ENCODE assay signal across 36 mouse cellular contexts in genomic region chr1:130918323-130918980, GRCm38 (mm10). TPM values are rescaled to one million over a fixed set of nuclear protein-coding genes. Genes with fewer than 3 reads are reported as not detected.
DNase-seq lines count a peak whose midpoint lies in the region; ATAC-seq and TF ChIP-seq lines count a peak whose summit lies in the region.
"Had no signal": no experiment of that assay in that cellular context is flagged by ENCODE, and none has a peak within 500 bp of the region (broad histone marks: within the 10 kb centered on the region; RNA-seq: fewer than 3 reads in every experiment).

No protein-coding gene starts in this region.

- TF ChIP-seq POLR2A in liver, adult 2 months (IDR thresholded peaks at IDR 0.05; ENCODE audit: extremely low read depth, insufficient read depth, low read length), result no peak

- H3K9ac ChIP-seq in liver, adult 2 months (ENCODE audit: low read depth, low read length), result no peak overlapping the region
- H3K9ac ChIP-seq in liver, embryonic 12.5 days, result no peak overlapping the region
- H3K9ac ChIP-seq: forebrain, postnatal 0 days; heart, embryonic 12.5 days; hindbrain, embryonic 12.5 days; limb, embryonic 15.5 days; midbrain, embryonic 13.5 days had no signal

- DNase-seq in heart, adult 11 months, result peak; percentile 59
- no peak for DNase-seq in heart, postnatal 4 days
- peak; percentile 10 for DNase-seq in liver, adult 2 months (ENCODE audit: extremely low read depth, low read depth, low spot score)
- DNase-seq in NIH3T3 (ENCODE audit: low read depth), result peak; percentile 17
- peak; percentile 57 for DNase-seq in splenic B cell, adult 2 months (ENCODE audit: low read depth, low spot score)
- no peak for DNase-seq in frontal cortex, adult 2 months (ENCODE audit: extremely low spot score in 1 of 2, low spot score in 1 of 2)
- DNase-seq: adrenal gland, adult 2 months; cerebellum, adult 11-12 months; cerebellum, postnatal 10 days; forebrain, postnatal 0 days; gastrocnemius, postnatal 36 days; heart, postnatal 14 days; kidney, adult 8-10 months; kidney, postnatal 4 days; left cerebral cortex, postnatal 4 days; lung, postnatal 10 days; right cerebral cortex, postnatal 14 days; thymus, adult 18-20 months; thymus, postnatal 36 days had no signal

- no peaks in the 10 kb centered on the region for H3K36me3 ChIP-seq in liver, adult 2 months (ENCODE audit: control insufficient read depth, insufficient read depth, low read length)
- no peaks in the 10 kb centered on the region for H3K36me3 ChIP-seq in liver, embryonic 12.5 days
- no peaks in the 10 kb centered on the region for H3K36me3 ChIP-seq in splenic B cell, adult 2 months (ENCODE audit: control insufficient read depth, insufficient read depth, low read length, poor library complexity, severe bottlenecking)
- H3K36me3 ChIP-seq: forebrain, embryonic 10.5 days; heart, embryonic 12.5 days; hindbrain, embryonic 12.5 days; limb, embryonic 15.5 days; midbrain, embryonic 13.5 days had no signal

- H3K27me3 ChIP-seq in liver, adult 2 months (ENCODE audit: control insufficient read depth, insufficient read depth, low read length), result no peaks in the 10 kb centered on the region
- no peaks in the 10 kb centered on the region for H3K27me3 ChIP-seq in liver, embryonic 12.5 days (replicated peaks)
- H3K27me3 ChIP-seq in splenic B cell, adult 2 months (ENCODE audit: control insufficient read depth, insufficient read depth, low read length, poor library complexity, severe bottlenecking), result no peaks in the 10 kb centered on the region
- H3K27me3 ChIP-seq: heart, embryonic 12.5 days; hindbrain, embryonic 12.5 days; limb, embryonic 15.5 days; midbrain, embryonic 13.5 days had no signal

- no peak for ATAC-seq in liver, embryonic 12.5 days
- ATAC-seq in megakaryocyte-erythroid progenitor cell, adult 5-6 weeks (replicated peaks; ENCODE audit: low FRiP score, low TSS enrichment, poor library complexity, severe bottlenecking), result no peak
- ATAC-seq: forebrain, postnatal 0 days; inflammation-experienced regulatory T-cells, adult 6 months; midbrain, embryonic 13.5 days had no signal

- TF ChIP-seq CTCF in liver, adult 2 months (IDR thresholded peaks at IDR 0.05; ENCODE audit: low read depth, low read length), result no peak

- 33% methylated on average over 1 of the region's 1 CpGs for WGBS in liver, adult 2 months
- WGBS in liver, embryonic 12.5 days (ENCODE audit: insufficient replicate concordance), result 11% methylated on average over 1 of the region's 1 CpGs

- H3K4me1 ChIP-seq in liver, adult 2 months (ENCODE audit: control insufficient read depth, insufficient read depth, low read length), result no peaks in the 10 kb centered on the region
- H3K4me1 ChIP-seq in liver, embryonic 12.5 days, result no peaks in the 10 kb centered on the region
- H3K4me1 ChIP-seq: forebrain, embryonic 10.5 days; heart, embryonic 12.5 days; hindbrain, embryonic 12.5 days; limb, embryonic 15.5 days; midbrain, embryonic 13.5 days had no signal

- H3K4me3 ChIP-seq in liver, adult 2 months (ENCODE audit: insufficient read depth, low read depth, low read length), result no peak overlapping the region
- H3K4me3 ChIP-seq in liver, embryonic 12.5 days, result no peak overlapping the region
- H3K4me3 ChIP-seq: forebrain, embryonic 10.5 days; heart, embryonic 12.5 days; hindbrain, embryonic 12.5 days; left cerebral cortex, adult 2 months; limb, embryonic 15.5 days; midbrain, embryonic 13.5 days had no signal

- H3K27ac ChIP-seq in liver, adult 2 months (replicated peaks; ENCODE audit: insufficient read depth, low read depth, low read length), result no peak overlapping the region
- no peak overlapping the region for H3K27ac ChIP-seq in liver, embryonic 12.5 days
- H3K27ac ChIP-seq: forebrain, embryonic 10.5 days; hindbrain, embryonic 12.5 days; left cerebral cortex, adult 2 months; limb, embryonic 15.5 days; midbrain, embryonic 13.5 days had no signal

- no peaks in the 10 kb centered on the region for H3K79me2 ChIP-seq in liver, adult 2 months (ENCODE audit: control insufficient read depth, insufficient read depth, low read length)

- no peaks in the 10 kb centered on the region for H3K9me3 ChIP-seq in liver, embryonic 12.5 days (replicated peaks)
- H3K9me3 ChIP-seq: forebrain, embryonic 10.5 days; heart, embryonic 12.5 days; hindbrain, embryonic 12.5 days; limb, embryonic 15.5 days; midbrain, embryonic 13.5 days had no signal

- H3K4me2 ChIP-seq in liver, embryonic 12.5 days, result no peak overlapping the region
- H3K4me2 ChIP-seq: heart, embryonic 12.5 days; hindbrain, embryonic 12.5 days; limb, embryonic 15.5 days; midbrain, embryonic 13.5 days had no signal

RNA-seq across cellular contexts. Expression of gene Il20, which starts 7.2 kb away (rescaled TPM):
- not detected for total RNA-seq in heart, postnatal 4 days (2021)
- total RNA-seq in liver, adult 2 months (2014; rRNA removed), result not detected in 2 replicates
- polyA plus RNA-seq in liver, adult 2 months (2012; rRNA removed), result not detected in 2 replicates
- polyA plus RNA-seq in liver, embryonic 12.5 days (2016; fragmentation: Nextera tagmentation; extraction: Ambion mirVana), result not detected in 2 replicates
- polyA plus RNA-seq in frontal cortex, adult 2 months (2012; rRNA removed), result not detected in 2 replicates
- total RNA-seq in megakaryocyte-erythroid progenitor cell, adult 5-6 weeks (2014; fragmentation: Nextera tagmentation), result not detected in 2 replicates
- not detected in 2 replicates for total RNA-seq in megakaryocyte-erythroid progenitor cell, adult 5-6 weeks (2017)
- total RNA-seq: adrenal gland, adult 2 months; forebrain, postnatal 0 days; gastrocnemius, adult 18-20 months; gastrocnemius, postnatal 36 days; heart, postnatal 14 days; left cerebral cortex, adult 2 months; left cerebral cortex, postnatal 4 days; megakaryocyte, adult 5-6 weeks; monocyte, adult 5-6 weeks; neutrophil, adult 5-6 weeks had no signal
- polyA plus RNA-seq: adrenal gland, adult 2 months; embryonic facial prominence, embryonic 11.5 days; forebrain, embryonic 10.5 days; forebrain, postnatal 0 days; heart, embryonic 12.5 days; hindbrain, embryonic 12.5 days; inflammation-experienced regulatory T-cells, adult 6 months; limb, embryonic 15.5 days; liver, embryonic 16.5 days; midbrain, embryonic 13.5 days; spleen, adult 2 months; stomach, embryonic 14.5 days had no signal

RNA-seq across cellular contexts. Expression of gene Il19, which starts 21.5 kb away (rescaled TPM):
- not detected for total RNA-seq in heart, postnatal 4 days (2021)
- not detected in 2 replicates for total RNA-seq in liver, adult 2 months (2014; rRNA removed)
- not detected in 2 replicates for polyA plus RNA-seq in liver, adult 2 months (2012; rRNA removed)
- not detected in 2 replicates for polyA plus RNA-seq in liver, embryonic 12.5 days (2016; fragmentation: Nextera tagmentation; extraction: Ambion mirVana)
- not detected in 2 replicates for polyA plus RNA-seq in frontal cortex, adult 2 months (2012; rRNA removed)
- not detected in 2 replicates for total RNA-seq in megakaryocyte-erythroid progenitor cell, adult 5-6 weeks (2014; fragmentation: Nextera tagmentation)
- total RNA-seq in megakaryocyte-erythroid progenitor cell, adult 5-6 weeks (2017), result not detected in 2 replicates
- total RNA-seq: adrenal gland, adult 2 months; forebrain, postnatal 0 days; gastrocnemius, adult 18-20 months; gastrocnemius, postnatal 36 days; heart, postnatal 14 days; left cerebral cortex, adult 2 months; left cerebral cortex, postnatal 4 days; megakaryocyte, adult 5-6 weeks; monocyte, adult 5-6 weeks; neutrophil, adult 5-6 weeks had no signal
- polyA plus RNA-seq: adrenal gland, adult 2 months; forebrain, embryonic 10.5 days; forebrain, postnatal 0 days; heart, embryonic 12.5 days; hindbrain, embryonic 12.5 days; limb, embryonic 15.5 days; liver, embryonic 16.5 days; midbrain, embryonic 13.5 days; spleen, adult 2 months; stomach, embryonic 14.5 days had no signal

RNA-seq across cellular contexts. Expression of gene Il24, which starts 31.2 kb away (rescaled TPM):
- total RNA-seq in heart, postnatal 4 days (2021), result not detected
- not detected in 2 replicates for total RNA-seq in liver, adult 2 months (2014; rRNA removed)
- not detected in 2 replicates for polyA plus RNA-seq in liver, adult 2 months (2012; rRNA removed)
- polyA plus RNA-seq in liver, embryonic 12.5 days (2016; fragmentation: Nextera tagmentation; extraction: Ambion mirVana), result not detected in 2 replicates
- not detected in 2 replicates for polyA plus RNA-seq in frontal cortex, adult 2 months (2012; rRNA removed)
- not detected in 2 replicates for total RNA-seq in megakaryocyte-erythroid progenitor cell, adult 5-6 weeks (2014; fragmentation: Nextera tagmentation)
- total RNA-seq in megakaryocyte-erythroid progenitor cell, adult 5-6 weeks (2017), result not detected in 2 replicates
- total RNA-seq: adrenal gland, adult 2 months; forebrain, postnatal 0 days; gastrocnemius, adult 18-20 months; gastrocnemius, postnatal 36 days; heart, postnatal 14 days; left cerebral cortex, adult 2 months; left cerebral cortex, postnatal 4 days; megakaryocyte, adult 5-6 weeks; monocyte, adult 5-6 weeks; neutrophil, adult 5-6 weeks had no signal
- polyA plus RNA-seq: adrenal gland, adult 2 months; embryonic facial prominence, embryonic 11.5 days; forebrain, embryonic 10.5 days; forebrain, postnatal 0 days; heart, embryonic 12.5 days; hindbrain, embryonic 12.5 days; inflammation-experienced regulatory T-cells, adult 6 months; limb, embryonic 15.5 days; liver, embryonic 16.5 days; midbrain, embryonic 13.5 days; spleen, adult 2 months; stomach, embryonic 14.5 days had no signal

RNA-seq across cellular contexts. Expression of gene Fcmr, which starts 53.0 kb away (rescaled TPM):
- 1 to 10 TPM in 1 of 2 experiments, under 1 TPM in 1; 0.63 to 1.2 TPM for total RNA-seq in heart, postnatal 4 days (2021)
- total RNA-seq in liver, adult 2 months (2014; rRNA removed), result 0.09 and 0.54 TPM in 2 replicates
- polyA plus RNA-seq in liver, adult 2 months (2012; rRNA removed), result 0.81 and 2.6 TPM in 2 replicates
- polyA plus RNA-seq in liver, embryonic 12.5 days (2016; fragmentation: Nextera tagmentation; extraction: Ambion mirVana), result not detected in 2 replicates
- 0.28 and 1.0 TPM in 2 replicates for polyA plus RNA-seq in frontal cortex, adult 2 months (2012; rRNA removed)
- 1.1 TPM in 1 of 2 replicates, not detected in the other for total RNA-seq in megakaryocyte-erythroid progenitor cell, adult 5-6 weeks (2014; fragmentation: Nextera tagmentation)
- not detected in 2 replicates for total RNA-seq in megakaryocyte-erythroid progenitor cell, adult 5-6 weeks (2017)
- total RNA-seq: forebrain, postnatal 0 days; gastrocnemius, postnatal 36 days; left cerebral cortex, adult 2 months; megakaryocyte, adult 5-6 weeks had no signal
- polyA plus RNA-seq: embryonic facial prominence, embryonic 11.5 days; forebrain, embryonic 10.5 days; hindbrain, embryonic 12.5 days; liver, embryonic 16.5 days; midbrain, embryonic 13.5 days; stomach, embryonic 14.5 days had no signal

Comparison
In these comparisons a context has a peak if more than half of its experiments do, and no peak if none do; other contexts are left out.
1. DNase-seq: peak in heart, adult 11 months (single experiment), liver, adult 2 months (single experiment), NIH3T3 (single experiment) and splenic B cell, adult 2 months (single experiment); none in heart, postnatal 4 days (single experiment) and frontal cortex, adult 2 months (0 of 2).